Mouse (Mus musculus) induced T-regulatory cell, adult 2 months (primary cell): ENCODE results near the gene Rtl10.
A peak's percentile ranks its signal among the peaks of the same experiment; 100 is the strongest.

Experiments used
- DNase-seq: peaks from one replicate; pipeline ENCODE4 v3.0.0-alpha.2; 2012; ENCODE audit warnings: low read depth

Rtl10 gene

GRCm38 (mm10) chr16:18498558-18498990, at the start of gene Rtl10, which contains the start of gene Gnb1l:
TSS of gene Rtl10 (plus strand) at chr16:18498901.
TSS of gene Gnb1l (plus strand) at chr16:18498713.
- DNase-seq: peak; percentile 96

- DNase-seq: no peak
Observed at GRCm38 (mm10) chr16:18449005-18449404, 49.7 kb upstream of the Rtl10 start.

GRCm38 (mm10) chr16:18451486-18452181, 47.1 kb upstream of the Rtl10 start:
- DNase-seq: no peak

DNA sequence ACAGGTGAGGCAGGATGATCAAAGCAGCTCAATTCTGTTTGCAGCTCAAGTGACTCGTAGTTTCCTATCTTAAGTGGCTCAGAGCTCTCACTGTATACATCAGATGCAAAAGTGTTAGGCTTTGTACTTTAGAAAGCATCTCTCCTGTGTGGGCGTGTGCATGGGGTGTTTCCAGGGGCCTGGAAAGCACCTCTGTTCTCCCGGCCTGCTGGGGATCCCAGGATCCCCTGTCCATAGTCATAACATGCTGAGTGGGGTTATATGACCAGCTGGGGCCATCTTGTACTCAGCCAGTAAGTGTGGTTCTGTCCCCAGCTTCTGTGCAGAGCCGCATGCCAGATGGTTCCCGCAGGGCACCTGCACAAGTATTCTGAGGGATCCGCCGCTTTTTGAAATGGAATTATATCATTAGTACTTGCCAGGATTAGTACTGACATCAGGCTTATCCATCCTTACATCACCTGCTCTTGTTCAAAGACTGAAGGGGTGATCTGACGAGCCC, 46.3 kb upstream of the Rtl10 start:
- DNase-seq: peak; percentile 30

DNA sequence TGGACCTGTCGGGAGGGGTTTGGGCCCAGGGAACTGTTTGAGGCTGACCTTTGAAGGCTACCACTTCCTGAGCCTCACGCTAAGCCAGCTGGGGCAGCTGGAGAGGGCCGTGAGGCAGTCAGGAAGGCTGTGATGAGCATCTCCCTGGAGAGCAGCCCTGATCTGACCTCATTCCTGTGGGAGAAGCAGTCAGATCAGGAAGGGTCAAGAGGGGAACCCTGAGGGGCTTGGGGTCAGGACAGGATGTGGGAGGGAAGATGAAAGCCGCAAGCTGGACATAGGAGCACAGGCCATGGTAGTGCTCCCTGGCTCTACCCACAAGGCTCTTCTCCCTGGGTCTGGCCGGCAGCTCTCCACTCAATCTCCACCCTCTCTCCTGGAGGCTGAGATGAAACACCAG, 44.9 kb upstream of the Rtl10 start:
- no peak for DNase-seq

GRCm38 (mm10) chr16:18455407-18455806, 43.3 kb upstream of the Rtl10 start:
- no peak for DNase-seq

DNA sequence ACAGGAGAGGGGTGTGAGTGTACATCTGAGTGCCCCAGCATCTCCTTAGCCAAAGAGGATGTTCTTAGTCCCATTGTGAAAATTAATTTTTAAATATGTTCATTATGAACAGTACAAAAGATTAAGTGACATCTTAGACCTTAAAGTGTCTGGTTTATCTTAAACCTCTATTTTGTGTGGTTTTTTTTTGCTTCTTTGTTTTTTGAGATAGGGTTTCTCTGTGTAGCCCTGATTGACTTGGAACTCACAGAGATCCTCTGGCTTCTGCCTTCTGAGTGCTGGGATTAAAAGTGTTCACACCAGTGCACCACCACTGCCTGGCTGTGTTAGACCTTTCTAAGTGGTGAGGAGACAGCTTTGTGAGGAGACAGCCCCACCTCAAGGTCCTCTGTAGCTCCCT, 40.0 kb upstream of the Rtl10 start:
- DNase-seq: no peak

DNA sequence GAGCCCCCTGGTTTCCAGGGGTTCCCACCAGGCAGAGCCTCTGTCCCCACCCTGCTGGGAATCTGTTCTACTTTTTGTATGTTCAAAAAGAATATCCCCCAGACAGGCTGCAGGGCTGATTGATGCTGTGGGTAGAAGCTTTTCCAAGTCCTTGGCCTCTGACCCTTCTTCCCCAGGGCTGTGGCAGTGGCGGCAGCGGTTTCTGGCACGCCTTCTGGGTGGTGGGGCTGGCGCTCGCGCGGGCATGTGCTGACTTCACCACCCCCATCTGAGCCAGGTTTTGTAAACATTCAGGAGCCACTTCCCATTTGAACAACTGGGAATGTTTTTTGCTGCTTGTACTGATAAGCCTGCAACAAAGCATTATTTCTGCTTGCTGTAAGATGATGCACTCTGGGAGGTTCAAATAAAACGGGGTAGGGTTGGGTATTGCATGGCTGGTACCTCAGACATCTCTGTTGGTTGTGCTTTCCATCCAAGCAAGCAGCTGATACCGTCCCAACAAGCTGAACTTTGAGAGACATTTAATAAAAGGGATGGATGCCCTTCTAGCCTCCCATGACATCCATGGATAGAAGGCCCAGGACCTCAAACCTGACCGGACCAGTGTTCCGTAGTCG, 39.3 kb upstream of the Rtl10 start:
- DNase-seq: no peak

DNA sequence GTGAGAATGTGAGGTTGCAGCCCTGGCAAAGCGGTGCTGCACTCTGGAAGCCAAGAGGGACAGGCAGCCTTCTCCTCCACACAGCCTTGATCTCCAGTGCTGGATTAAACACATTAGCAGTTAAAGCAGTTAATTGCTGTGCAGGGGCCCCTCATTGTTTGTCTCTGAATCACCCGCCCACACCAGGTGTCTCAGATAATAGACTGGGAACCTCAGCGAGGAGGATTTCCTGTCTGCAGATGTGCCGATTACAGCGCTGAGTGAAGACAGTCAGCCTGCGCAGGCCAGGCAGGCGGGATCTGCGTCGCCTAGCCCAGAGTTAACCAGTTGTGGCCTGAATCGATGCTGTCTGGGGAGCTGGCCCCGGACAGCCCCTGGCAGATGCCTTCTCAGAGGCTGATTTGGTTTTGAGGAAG, 38.7 kb upstream of the Rtl10 start:
- peak; percentile 85 for DNase-seq

- DNase-seq: no peak
Observed at GRCm38 (mm10) chr16:18460826-18461225, 37.9 kb upstream of the Rtl10 start.

GRCm38 (mm10) chr16:18462031-18462430, 36.7 kb upstream of the Rtl10 start:
- DNase-seq: no peak

DNA sequence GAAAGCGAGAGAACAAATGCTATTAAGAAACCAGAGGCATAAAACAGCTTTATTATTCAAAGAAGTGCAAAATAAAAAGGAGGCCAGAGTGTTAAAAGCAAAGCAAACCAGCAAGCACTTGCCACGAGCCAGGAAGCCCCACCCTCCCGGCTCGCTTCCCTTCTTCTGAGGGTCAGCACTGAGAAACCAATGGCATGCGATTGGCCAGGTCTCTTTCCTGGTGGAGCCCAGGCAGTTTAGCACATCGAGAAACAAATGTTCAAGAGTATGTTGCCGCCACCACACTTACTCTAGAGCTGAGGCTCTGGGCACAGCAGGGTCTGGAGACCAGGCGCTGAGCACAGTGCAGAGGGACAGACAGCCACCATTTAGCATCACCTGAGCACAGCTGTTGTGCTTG, 36.1 kb upstream of the Rtl10 start:
- no peak for DNase-seq

DNA sequence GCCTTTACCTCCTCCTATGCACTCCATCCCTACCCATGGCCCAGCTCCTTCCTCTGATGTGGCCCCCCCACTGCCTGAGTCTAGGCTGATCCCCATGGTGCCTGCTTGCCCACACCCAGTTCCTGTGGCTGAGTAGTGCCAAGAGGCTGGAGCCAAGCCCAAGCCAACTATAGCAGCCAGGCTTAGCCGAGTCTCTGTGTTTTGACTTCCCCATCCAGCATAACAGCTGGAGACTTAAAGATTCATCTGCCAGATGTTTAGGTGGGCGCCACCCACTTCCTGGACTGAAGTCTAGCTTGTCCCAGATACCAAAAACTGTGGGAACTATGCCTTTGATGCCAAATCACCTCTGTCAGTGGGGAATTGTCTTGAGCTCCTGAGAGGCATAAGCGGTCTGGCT, 34.4 kb upstream of the Rtl10 start:
- no peak for DNase-seq

DNA sequence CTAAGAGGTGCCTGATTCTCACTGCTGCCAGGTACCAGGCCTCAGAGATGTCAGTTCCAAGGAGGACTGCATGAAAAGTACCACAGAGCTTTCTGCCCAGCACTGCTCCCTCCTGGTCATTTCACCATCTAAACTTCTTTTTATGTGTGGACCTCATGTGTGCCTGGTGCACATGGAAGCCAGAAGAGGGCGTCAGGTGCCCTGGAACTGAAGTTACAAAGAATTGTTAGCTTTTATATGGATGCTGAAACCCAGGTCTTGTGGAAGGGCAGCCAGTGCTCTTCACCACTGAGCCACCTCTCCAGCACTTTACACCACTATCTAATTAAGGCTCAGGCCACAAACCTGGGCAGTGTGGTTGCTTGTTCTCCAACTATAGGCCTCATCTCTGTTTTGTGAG, 27.9 kb upstream of the Rtl10 start:
- no peak for DNase-seq

DNA sequence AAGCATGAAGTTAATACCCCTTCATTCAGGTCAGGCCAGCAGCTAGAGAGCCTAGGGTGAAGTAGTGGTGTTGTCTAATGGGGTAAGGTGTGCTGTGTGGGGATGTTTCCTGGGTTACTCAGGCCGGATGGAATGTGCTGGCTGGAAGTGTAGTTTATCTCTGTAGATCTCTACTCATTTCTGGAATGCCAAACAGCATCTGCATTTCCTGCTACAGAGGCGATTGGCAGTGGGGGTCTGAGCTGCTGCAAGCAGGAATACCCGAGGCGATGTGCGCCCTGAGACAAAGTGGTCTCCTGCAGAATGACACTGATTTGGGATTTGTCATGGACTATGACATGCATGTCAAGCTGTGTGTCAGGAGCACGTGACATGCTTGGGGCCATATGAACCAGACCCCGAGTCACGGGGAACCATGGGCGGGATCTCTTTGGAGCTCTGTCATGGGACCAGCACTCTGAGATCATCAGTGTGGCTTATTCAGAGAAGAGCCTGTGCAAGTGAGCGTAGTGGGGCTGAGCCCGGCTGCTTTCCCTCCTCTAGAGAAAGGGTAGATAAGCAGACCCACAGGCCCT, 27.2 kb upstream of the Rtl10 start:
- no peak for DNase-seq

DNA sequence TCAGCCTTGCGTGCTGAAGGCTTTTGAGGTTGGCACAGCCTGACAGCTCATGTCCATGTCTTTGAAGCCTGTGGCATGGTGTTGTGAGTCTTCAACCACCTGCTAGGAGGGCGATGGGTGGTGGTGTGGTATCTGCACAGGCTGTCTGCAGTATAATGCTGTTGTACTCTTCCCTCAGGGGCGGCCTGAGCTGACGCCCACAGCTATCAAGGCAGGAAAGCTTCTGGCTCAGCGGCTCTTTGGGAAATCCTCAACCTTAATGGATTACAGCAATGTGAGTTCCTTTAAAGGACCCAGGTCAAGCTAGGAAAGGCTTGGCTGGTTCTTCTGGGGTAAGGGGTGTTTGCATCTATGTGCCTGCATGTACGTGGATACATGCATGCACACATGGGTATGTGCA, 26.7 kb upstream of the Rtl10 start:
- DNase-seq: no peak

GRCm38 (mm10) chr16:18472416-18472815, 26.3 kb upstream of the Rtl10 start:
- no peak for DNase-seq

DNA sequence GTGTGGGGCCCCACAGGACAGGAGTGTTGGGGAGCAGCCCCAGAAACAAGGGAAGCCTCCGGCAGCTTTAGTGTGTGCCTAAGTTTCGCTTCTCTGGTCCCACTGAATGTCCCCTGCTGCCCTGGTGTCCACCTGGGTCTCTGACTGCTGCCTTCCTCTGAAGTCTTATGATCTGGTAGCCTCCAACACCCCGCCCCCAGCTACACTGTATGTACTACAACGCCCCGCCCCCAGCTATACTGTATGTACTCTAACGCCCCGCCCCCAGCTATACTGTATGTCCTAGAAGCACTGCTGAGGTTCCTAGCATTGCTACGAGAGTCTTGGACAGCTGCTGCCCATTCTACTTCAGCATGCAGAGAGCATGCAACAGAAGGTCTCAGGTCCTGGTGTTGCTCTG, 25.7 kb upstream of the Rtl10 start:
- no peak for DNase-seq

DNA sequence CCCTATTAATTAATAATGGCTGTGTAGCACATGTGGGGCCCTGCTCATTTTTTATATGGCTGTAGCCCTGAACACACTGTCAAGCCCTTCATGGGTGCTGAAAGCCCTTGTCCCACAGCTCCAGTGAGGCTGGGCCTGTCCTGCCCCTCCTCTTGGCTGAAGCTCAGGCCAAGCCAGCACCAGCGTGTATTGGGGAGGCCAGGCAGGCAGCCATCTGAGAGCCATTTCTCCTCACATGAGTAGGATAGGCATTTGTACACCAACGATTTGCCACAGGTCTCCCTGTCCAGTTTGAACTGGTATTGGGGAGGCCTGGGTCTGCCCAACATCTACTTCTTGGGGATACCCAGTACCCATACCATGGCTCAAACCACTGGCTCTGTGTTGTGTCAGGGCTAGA, 24.7 kb upstream of the Rtl10 start:
- DNase-seq: no peak

DNA sequence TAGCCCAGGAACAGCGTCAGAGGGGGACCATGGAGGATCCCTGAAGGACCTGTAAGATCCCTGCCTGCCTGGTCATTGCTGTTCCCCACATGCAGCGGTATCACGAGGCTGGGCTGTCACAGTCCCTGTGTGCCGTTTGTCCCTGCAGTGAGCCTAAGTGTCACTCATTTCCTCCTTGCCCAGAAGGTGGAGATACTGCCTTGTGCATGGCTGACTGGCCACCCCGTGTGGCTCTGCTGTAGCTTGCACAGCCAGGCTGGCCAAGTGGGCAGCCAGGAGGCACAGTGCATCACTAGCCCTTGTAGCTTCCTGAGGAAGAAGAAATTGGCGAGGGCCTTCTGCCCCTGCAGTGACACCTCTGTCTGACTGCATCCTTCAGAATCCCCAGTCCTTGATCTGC, 20.7 kb upstream of the Rtl10 start:
- no peak for DNase-seq

DNA sequence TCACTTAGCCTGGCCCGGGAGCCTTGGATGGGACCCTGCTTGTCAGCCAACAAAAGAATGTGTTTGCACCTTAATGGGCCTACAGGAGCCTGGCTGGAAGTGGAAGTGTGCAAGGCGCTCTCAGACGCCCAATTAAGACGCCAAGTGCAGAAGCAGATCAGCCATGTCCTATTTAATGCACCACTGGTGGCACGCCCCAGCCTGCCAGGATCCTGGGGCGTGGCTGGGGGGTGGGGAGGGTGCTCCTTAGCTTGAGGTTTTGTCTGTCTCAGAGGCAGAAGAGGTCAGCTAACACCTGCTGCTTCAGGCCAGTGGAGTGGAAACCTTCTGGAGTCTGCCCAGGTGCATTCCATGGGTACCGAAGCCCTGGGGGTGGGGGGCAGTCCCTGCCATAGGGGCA, 19.0 kb upstream of the Rtl10 start:
- DNase-seq: no peak

DNA sequence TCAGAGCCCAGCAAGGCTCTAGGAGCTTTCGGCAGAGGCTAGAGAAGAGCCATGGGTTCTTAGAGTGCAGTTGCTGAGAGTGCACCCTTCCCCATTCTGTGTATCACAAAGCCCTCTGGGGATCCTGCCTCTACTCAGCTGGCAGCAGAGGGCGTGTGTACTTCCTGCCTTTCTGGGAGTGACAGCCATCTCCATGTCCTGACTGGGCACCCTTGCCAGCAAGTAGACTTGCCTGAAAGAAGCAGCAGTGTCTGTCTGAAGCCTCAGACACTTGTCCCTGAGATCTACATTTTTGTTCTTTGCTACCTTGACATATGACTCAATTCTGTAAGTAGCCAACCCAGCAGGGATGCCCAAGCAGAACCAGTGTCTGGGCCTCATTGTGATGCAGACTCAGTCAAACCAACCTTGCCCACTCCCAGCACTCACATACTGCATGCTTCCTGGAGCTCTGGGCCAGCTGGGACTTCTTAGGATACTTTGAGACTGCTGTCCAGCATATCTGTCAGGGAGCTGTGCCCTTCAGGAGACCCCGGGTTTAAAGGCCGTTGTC, 17.7 kb upstream of the Rtl10 start:
- DNase-seq: no peak

GRCm38 (mm10) chr16:18482431-18482830, 16.3 kb upstream of the Rtl10 start:
- no peak for DNase-seq
